Mouse (Mus musculus): Measurements from ENCODE around the gene Gab2. TPM values are rescaled to one million over a fixed set of nuclear protein-coding genes. Genes with fewer than 3 reads are reported as not detected.

Gene Gab2
- polyA plus RNA-seq, 1 experiment from 2014 or later = 7.1 TPM

DNA sequence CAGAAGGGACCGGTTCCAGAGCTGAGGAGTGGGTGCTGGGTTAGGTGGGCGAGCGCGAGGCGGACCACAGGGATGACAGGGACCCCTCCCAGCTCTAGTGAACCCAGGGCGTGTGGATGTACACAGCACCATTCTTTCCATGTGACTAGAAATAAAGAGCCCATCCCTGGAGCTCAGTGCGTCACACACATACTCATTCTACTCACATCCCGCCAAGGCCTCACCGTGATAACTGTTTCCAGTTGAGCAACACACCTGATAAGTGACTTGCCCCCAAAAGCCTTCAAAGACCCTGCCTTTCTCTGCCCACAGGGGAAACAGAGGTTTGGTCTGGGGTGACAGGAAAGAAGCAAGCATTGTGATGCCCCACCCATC, 251.3 kb downstream of the Gab2 start:
- H3K27ac ChIP-seq (replicated peaks) = peak overlapping the region; percentile 88
- WGBS = 3% methylated on average over 9 of the region's 9 CpGs

GRCm38 (mm10) chr7:97333113-97333898, 251.9 kb downstream of the Gab2 start:
- Histone ChIP-seq H3K9me3 (replicated peaks) (no peaks in the 10 kb centered on the region), H3K27me3 (ENCODE audit: low read depth, poor library complexity, severe bottlenecking) (peaks cover 8% of the 10 kb centered on the region; the same call in 1 of the 2 replicates), H3K4me3 (peak overlapping the region; percentile 90), H3K36me3 (no peaks in the 10 kb centered on the region), H3K4me1 (peaks cover 32% of the 10 kb centered on the region), H3K27ac (replicated peaks) (no peak overlapping the region)
- WGBS = 84% methylated on average over 6 of the region's 6 CpGs
- no peak for DNase-seq (ENCODE audit: low spot score)

More for the DNA sequence above, 251.3 kb downstream of the Gab2 start:
- peak overlapping the region; percentile 90 for H3K4me3 ChIP-seq
- H3K9me3 ChIP-seq (replicated peaks) = no peaks in the 10 kb centered on the region
- H3K4me1 ChIP-seq = peaks cover 32% of the 10 kb centered on the region
- no peak for DNase-seq (ENCODE audit: low spot score)
- no peaks in the 10 kb centered on the region for H3K36me3 ChIP-seq
- H3K27me3 ChIP-seq (ENCODE audit: low read depth, poor library complexity, severe bottlenecking) = peaks cover 8% of the 10 kb centered on the region; the same call in 1 of the 2 replicates

- Histone ChIP-seq H3K36me3 (no peaks in the 10 kb centered on the region), H3K4me3 (no peak overlapping the region), H3K27ac (replicated peaks) (no peak overlapping the region), H3K27me3 (ENCODE audit: low read depth, poor library complexity, severe bottlenecking) (0 out of 2 replicates have a peak, but pooled peaks cover 8% of the 10 kb centered on the region), H3K4me1 (peaks cover 27% of the 10 kb centered on the region), H3K9me3 (replicated peaks) (no peaks in the 10 kb centered on the region)
- no peak for DNase-seq (ENCODE audit: low spot score)
- WGBS = 96% methylated on average over 2 of the region's 2 CpGs
Measured at GRCm38 (mm10) chr7:97334406-97334805, 253.0 kb downstream of the Gab2 start.

DNA sequence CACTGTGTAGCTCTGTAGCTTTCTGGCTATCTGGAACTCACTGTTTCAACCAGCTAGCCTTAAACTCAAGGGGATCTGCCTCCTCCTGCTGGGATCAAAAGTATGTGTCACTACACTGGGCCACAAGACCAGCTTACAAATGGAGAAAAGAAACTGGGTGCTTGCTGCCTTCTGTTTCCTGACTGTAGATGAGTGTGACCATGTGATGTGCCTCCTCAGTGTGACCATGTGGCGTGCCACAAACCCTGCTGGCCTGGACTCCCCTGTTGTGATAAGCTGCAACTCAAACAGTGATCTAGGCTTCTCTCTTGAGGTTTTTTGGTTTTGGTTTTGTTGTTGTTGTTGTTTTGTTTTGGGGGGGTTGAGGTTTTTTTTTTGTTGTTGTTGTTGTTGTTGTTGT, 255.3 kb downstream of the Gab2 start:
- no peaks in the 10 kb centered on the region for H3K27me3 ChIP-seq (ENCODE audit: low read depth, poor library complexity, severe bottlenecking)
- DNase-seq (ENCODE audit: low spot score) = no peak
- peaks cover 22% of the 10 kb centered on the region for H3K4me1 ChIP-seq
- no peaks in the 10 kb centered on the region; the same call in 1 of the 2 replicates for H3K9me3 ChIP-seq (replicated peaks)
- no peaks in the 10 kb centered on the region for H3K36me3 ChIP-seq
- WGBS = 77% methylated on average over 1 of the region's 1 CpGs
- H3K27ac ChIP-seq (replicated peaks) = no peak overlapping the region
- no peak overlapping the region for H3K4me3 ChIP-seq

- Histone ChIP-seq H3K4me1 (peaks cover 8% of the 10 kb centered on the region; the same call in 1 of the 2 replicates), H3K27ac (replicated peaks) (no peak overlapping the region)
- WGBS = 89% methylated on average over 4 of the region's 4 CpGs
Measured at GRCm38 (mm10) chr7:97338593-97338992, 257.2 kb downstream of the Gab2 start.

GRCm38 (mm10) chr7:97339623-97340022, 258.2 kb downstream of the Gab2 start:
- DNase-seq (ENCODE audit: low spot score) = no peak
- Histone ChIP-seq H3K36me3 (no peaks in the 10 kb centered on the region), H3K4me3 (no peak overlapping the region), H3K9me3 (replicated peaks) (no peaks in the 10 kb centered on the region; the same call in 1 of the 2 replicates), H3K27me3 (ENCODE audit: low read depth, poor library complexity, severe bottlenecking) (no peaks in the 10 kb centered on the region), H3K4me1 (peaks cover 8% of the 10 kb centered on the region; the same call in 1 of the 2 replicates), H3K27ac (replicated peaks) (no peak overlapping the region)
- WGBS = 92% methylated on average over 7 of the region's 7 CpGs

More at GRCm38 (mm10) chr7:97338593-97338992, 257.2 kb downstream of the Gab2 start:
- DNase-seq (ENCODE audit: low spot score) = no peak
- Histone ChIP-seq H3K4me3 (no peak overlapping the region), H3K36me3 (no peaks in the 10 kb centered on the region), H3K9me3 (replicated peaks) (no peaks in the 10 kb centered on the region; the same call in 1 of the 2 replicates), H3K27me3 (ENCODE audit: low read depth, poor library complexity, severe bottlenecking) (no peaks in the 10 kb centered on the region)

DNA sequence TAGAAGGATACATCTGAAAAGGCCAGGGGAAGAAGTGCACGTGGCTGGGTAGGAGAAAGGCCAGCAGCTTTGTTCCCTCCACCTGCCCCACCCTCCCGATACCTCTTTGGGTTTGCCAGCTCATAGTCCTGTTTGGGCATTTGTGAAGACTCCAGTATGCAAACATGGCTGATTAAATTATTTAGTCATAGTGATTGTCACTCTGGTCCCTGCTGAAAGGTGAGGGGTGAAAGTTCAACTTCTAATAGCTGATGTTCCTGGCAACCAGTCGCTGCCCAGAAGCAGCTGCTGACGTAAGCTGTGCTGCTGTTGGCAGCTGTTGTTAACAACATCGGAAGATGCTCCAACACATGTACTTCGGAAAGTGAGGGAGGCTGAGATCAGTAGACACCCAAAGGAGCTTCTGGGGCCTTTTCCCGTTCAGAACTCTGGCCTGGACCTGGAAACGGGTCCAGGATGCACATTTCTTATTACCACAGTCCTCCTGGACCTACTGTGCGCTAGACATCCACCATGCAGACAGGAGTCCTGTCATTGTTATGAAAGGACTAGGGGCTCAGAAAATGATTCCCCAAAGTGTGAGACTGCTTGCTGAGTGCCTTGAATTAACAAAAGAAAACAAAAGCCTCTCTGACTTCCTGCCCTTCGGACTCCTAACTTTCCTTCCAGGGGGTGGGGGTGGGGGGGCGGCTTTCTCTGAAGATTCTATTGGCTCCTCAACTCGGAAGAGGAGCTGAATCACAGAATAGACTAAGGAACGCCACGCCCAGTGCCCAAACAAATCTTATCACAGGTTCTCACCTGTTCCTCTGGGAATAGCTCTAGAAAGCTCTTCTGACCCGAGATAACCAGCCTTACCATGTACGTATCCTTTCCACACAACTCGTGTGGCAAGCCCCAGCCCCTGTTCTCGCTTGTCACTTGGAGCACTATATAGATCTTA, 259.8 kb downstream of the Gab2 start:
- no peaks in the 10 kb centered on the region for H3K36me3 ChIP-seq
- H3K4me3 ChIP-seq = no peak overlapping the region
- H3K4me1 ChIP-seq = peaks cover 8% of the 10 kb centered on the region; the same call in 1 of the 2 replicates
- no peak overlapping the region for H3K27ac ChIP-seq (replicated peaks)
- H3K27me3 ChIP-seq (ENCODE audit: low read depth, poor library complexity, severe bottlenecking) = no peaks in the 10 kb centered on the region
- no peak for DNase-seq (ENCODE audit: low spot score)
- 68% methylated on average over 18 of the region's 18 CpGs for WGBS
- H3K9me3 ChIP-seq (replicated peaks) = no peaks in the 10 kb centered on the region; the same call in 1 of the 2 replicates

DNA sequence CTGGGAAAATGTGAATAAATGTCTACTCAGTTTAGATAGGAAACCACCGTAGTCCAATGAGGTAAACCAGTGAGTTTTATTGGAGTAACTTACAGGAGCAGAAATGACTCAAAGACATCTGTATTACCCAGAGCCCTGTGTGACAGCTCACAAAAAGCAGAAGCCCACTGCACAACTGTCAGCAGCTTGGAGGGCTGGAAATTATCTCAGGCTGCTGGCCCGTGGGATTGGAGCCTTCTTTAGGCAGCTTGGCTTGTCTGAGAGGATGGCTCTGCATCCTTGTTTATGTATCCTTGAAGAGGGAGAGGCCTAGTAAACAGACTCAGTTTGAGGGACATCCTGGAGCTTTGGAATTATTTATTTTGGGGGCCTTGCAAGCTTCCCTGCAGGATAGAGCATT, 261.6 kb downstream of the Gab2 start:
- DNase-seq (ENCODE audit: low spot score) = no peak
- Histone ChIP-seq H3K36me3 (peaks cover 7% of the 10 kb centered on the region; the same call in 1 of the 2 replicates), H3K4me3 (no peak overlapping the region), H3K9me3 (replicated peaks) (no peaks in the 10 kb centered on the region; the same call in 1 of the 2 replicates), H3K27ac (replicated peaks) (no peak overlapping the region), H3K4me1 (peaks cover 8% of the 10 kb centered on the region; the same call in 1 of the 2 replicates), H3K27me3 (ENCODE audit: low read depth, poor library complexity, severe bottlenecking) (no peaks in the 10 kb centered on the region)
- 89% methylated on average over 2 of the region's 2 CpGs for WGBS

GRCm38 (mm10) chr7:97344655-97345054, 263.3 kb downstream of the Gab2 start:
- Histone ChIP-seq H3K36me3 (peaks cover 7% of the 10 kb centered on the region; the same call in 1 of the 2 replicates), H3K4me1 (peaks cover 8% of the 10 kb centered on the region; the same call in 1 of the 2 replicates), H3K27me3 (ENCODE audit: low read depth, poor library complexity, severe bottlenecking) (no peaks in the 10 kb centered on the region), H3K4me3 (no peak overlapping the region), H3K9me3 (replicated peaks) (no peaks in the 10 kb centered on the region; the same call in 1 of the 2 replicates), H3K27ac (replicated peaks) (no peak overlapping the region)
- no peak for DNase-seq (ENCODE audit: low spot score)
- 83% methylated on average over 2 of the region's 2 CpGs for WGBS

DNA sequence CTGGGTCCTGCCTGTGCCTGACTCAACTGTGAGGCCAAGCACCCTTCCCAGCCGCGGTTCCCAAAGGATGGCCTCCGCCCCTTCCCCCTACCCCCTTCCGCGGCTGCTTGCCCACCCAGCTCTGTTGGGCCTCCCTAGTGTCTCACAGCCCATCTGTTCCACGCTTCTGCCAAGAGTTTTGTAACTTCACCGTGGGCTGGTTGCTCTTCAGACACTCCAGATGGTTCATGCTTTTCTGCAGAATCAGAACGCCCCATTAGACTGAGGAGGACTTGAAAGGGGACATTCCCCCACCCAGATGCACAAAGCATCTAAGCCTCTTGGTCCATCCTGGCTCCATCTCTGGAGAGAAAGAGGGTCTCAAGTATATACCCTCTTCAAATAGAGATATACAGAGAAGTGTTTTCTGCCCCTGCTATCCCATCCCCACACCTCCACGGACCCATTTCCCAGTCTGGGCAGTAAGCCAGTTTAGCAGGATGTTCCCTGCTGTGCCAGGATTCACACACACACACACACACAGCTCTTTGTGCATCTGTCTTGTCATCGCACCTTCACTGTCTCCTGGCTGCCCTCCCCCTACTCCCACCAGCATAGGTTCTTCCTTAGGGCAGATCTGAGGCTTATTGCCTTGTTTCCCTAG, 264.0 kb downstream of the Gab2 start:
- H3K9me3 ChIP-seq (replicated peaks) = no peaks in the 10 kb centered on the region
- no peak overlapping the region; the same call in 1 of the 2 replicates for H3K27ac ChIP-seq (replicated peaks)
- no peak overlapping the region for H3K4me3 ChIP-seq
- no peak for DNase-seq (ENCODE audit: low spot score)
- H3K27me3 ChIP-seq (ENCODE audit: low read depth, poor library complexity, severe bottlenecking) = no peaks in the 10 kb centered on the region
- WGBS = 70% methylated on average over 10 of the region's 10 CpGs
- peaks cover 7% of the 10 kb centered on the region; the same call in 1 of the 2 replicates for H3K36me3 ChIP-seq
- H3K4me1 ChIP-seq = peaks cover 8% of the 10 kb centered on the region; the same call in 1 of the 2 replicates

GRCm38 (mm10) chr7:97346111-97346821, 264.9 kb downstream of the Gab2 start:
- Histone ChIP-seq H3K27ac (replicated peaks) (no peak overlapping the region), H3K9me3 (replicated peaks) (no peaks in the 10 kb centered on the region), H3K4me3 (no peak overlapping the region), H3K27me3 (ENCODE audit: low read depth, poor library complexity, severe bottlenecking) (no peaks in the 10 kb centered on the region), H3K4me1 (peaks cover 12% of the 10 kb centered on the region; the same call in 1 of the 2 replicates), H3K36me3 (peaks cover 7% of the 10 kb centered on the region; the same call in 1 of the 2 replicates)
- 81% methylated on average over 9 of the region's 9 CpGs for WGBS
- no peak for DNase-seq (ENCODE audit: low spot score)
